Mouse (Mus musculus): ENCODE measurements around the gene Rfx5. TPM values are rescaled to one million over a fixed set of nuclear protein-coding genes. Genes with fewer than 3 reads are reported as not detected.
"Not testable (repeated sequence)": the region's sequence is repeated elsewhere in the genome, so short reads cannot be mapped to it uniquely, and the experiment has no call there.

Gene Rfx5
- polyA plus RNA-seq (2012), result not detected in 2 replicates

DNA sequence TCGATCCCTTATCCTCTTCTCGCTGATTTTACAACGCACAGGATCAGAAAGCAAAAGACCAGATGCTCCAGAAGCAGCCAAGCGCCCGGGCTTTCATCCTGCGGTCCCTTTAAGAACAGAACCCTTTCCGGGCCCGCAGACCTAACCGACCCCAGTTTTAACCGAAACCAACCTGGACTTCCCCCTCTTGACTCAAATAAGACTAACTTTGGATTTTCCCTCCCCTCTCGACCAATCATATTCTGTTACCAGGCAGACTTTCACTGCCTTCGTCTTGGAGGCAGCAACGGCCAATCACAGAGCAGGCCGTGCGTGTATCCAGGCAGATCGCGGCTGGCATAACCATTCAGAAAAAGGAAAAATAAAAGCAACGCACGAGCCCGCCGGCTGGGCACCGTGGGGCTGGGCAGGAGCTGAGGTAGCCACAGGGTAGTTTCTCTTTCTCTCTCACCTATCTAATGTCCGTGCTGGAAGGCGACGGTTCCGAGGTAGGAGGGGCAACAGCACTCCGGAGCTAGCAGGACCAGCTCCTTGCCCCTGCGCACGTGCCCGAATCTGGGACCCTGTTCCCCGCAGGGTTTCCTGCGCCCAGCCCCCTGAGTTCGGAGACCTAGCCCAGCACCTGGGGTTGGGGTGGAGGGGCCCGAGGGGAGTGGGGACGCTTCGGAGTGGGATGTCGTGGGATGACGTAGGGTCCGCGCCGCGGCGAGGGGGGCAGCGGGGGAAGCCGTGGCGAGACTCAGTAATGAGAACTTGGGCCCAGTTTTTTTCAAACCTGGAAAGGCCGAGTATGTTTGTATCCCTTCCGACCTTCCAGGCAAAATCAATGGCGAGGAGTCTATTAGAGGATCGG is at the start of gene Rfx5:
Gene Rfx5, plus strand, starts transcription at position 312 of the 853 bp plus-strand sequence.
- TF ChIP-seq GATA1 (IDR thresholded peaks at IDR 0.05; ENCODE audit: low read length) (no peak), TAL1 (IDR thresholded peaks at IDR 0.05; ENCODE audit: low read length) (no peak)
- H3K9me3 ChIP-seq (ENCODE audit: control insufficient read depth, low read length), result no peaks in the 10 kb centered on the region
- H3K4me1 ChIP-seq (ENCODE audit: control insufficient read depth), result peaks cover 35% of the 10 kb centered on the region
- H3K27me3 ChIP-seq (ENCODE audit: control insufficient read depth), result no peaks in the 10 kb centered on the region
- H3K4me3 ChIP-seq (replicated peaks), result peak within 1 kb of the TSS; percentile 83
- peaks cover 21% of the 10 kb centered on the region for H3K36me3 ChIP-seq (ENCODE audit: control insufficient read depth)

GRCm38 (mm10) chr3:94904759-94905158 is 49.1 kb upstream of the Rfx5 start:
- not testable (repeated sequence) for H3K27me3 ChIP-seq (ENCODE audit: control insufficient read depth)

DNA sequence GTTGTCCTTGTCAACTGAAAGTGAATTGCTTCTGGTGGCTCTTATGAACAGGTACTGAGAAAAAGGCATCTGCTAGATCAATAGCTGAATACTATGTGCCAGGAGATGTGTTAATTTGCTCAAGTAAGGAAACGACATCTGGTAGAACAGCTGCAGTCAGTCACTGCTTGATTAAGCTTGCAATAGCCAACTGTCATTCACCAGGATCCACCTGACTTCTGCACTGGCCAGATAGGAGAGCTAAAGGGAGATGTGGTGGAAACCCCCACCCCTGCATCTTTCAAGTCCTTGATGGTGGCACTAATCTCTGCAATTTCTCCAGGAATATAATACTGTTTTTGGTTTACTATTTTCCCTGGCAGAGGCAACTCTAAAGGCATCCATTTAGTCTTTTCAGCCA is 47.4 kb upstream of the Rfx5 start:
- Histone ChIP-seq H3K9me3 (ENCODE audit: control insufficient read depth, low read length) (no peaks in the 10 kb centered on the region), H3K27me3 (ENCODE audit: control insufficient read depth) (no peaks in the 10 kb centered on the region), H3K36me3 (ENCODE audit: control insufficient read depth) (no peaks in the 10 kb centered on the region), H3K4me3 (replicated peaks) (no peak overlapping the region), H3K4me1 (ENCODE audit: control insufficient read depth) (peaks cover 23% of the 10 kb centered on the region)
- no peak for TF ChIP-seq TAL1 (IDR thresholded peaks at IDR 0.05; ENCODE audit: low read length)

More at GRCm38 (mm10) chr3:94904759-94905158, 49.1 kb upstream of the Rfx5 start:
- H3K36me3 ChIP-seq (ENCODE audit: control insufficient read depth); H3K9me3 ChIP-seq (ENCODE audit: control insufficient read depth, low read length); H3K4me3 ChIP-seq (replicated peaks): not testable (repeated sequence)
- peaks cover 23% of the 10 kb centered on the region for H3K4me1 ChIP-seq (ENCODE audit: control insufficient read depth)

DNA sequence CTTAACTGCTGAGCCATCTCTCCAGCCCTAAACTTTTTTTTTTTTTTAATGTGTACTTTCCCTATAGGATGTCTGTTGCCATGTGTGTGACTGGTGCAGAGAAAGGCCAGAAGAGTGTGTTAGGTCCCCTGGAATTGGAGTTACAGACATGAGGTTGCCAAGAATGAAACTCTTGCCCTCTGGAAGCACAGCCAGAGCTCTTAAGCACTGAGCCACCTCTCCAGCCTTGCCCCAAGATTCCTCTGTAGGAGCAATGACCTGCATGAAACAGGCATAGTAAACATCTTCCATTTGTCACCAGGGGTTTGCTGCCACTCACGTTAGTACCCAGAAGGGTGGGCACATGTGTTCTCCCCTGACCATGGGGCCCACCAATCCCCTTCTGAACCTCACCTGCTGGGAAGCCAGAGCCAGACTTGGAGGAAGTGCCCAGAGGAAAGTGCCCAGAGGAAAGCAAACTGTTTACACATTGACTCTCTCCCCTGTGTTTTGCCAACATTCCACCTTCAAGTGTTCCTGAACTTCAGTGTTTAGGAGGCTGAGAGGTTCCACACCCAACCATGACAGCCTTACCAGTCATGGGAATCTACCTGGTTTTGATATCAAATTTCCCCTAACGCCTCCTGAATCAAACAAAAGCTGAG is 42.7 kb upstream of the Rfx5 start:
- no peak for TF ChIP-seq TAL1 (IDR thresholded peaks at IDR 0.05; ENCODE audit: low read length)
- TF ChIP-seq GATA1 (IDR thresholded peaks at IDR 0.05; ENCODE audit: low read length), result no peak
- H3K4me1 ChIP-seq (ENCODE audit: control insufficient read depth), result peaks cover 9% of the 10 kb centered on the region
- H3K9me3 ChIP-seq (ENCODE audit: control insufficient read depth, low read length), result no peaks in the 10 kb centered on the region
- no peaks in the 10 kb centered on the region for H3K36me3 ChIP-seq (ENCODE audit: control insufficient read depth)
- H3K27me3 ChIP-seq (ENCODE audit: control insufficient read depth), result no peaks in the 10 kb centered on the region
- no peak overlapping the region for H3K4me3 ChIP-seq (replicated peaks)

DNA sequence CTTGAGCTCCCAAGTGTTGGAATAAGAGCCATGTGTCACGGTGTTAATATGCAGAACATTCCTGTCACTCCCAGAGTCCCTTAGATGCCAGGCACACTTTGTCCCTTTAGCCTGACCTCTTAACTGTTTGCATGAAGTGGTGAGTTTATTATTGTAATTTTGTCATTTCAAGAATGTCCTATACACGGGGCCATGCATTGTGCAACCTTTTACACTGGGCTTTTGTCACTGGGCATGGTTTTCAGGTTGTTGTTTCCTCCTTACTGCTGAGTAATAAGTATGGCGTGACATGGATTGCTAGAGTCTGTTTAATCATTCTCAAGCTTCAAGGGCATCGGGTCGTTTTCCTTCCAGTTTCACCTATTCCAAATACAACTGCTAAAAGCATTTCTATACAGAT is 40.1 kb upstream of the Rfx5 start:
- H3K4me3 ChIP-seq (replicated peaks), result no peak overlapping the region
- H3K4me1 ChIP-seq (ENCODE audit: control insufficient read depth), result peaks cover 20% of the 10 kb centered on the region
- no peaks in the 10 kb centered on the region for H3K27me3 ChIP-seq (ENCODE audit: control insufficient read depth)
- TF ChIP-seq GATA1 (IDR thresholded peaks at IDR 0.05; ENCODE audit: low read length) (no peak), TAL1 (IDR thresholded peaks at IDR 0.05; ENCODE audit: low read length) (no peak)
- no peaks in the 10 kb centered on the region for H3K36me3 ChIP-seq (ENCODE audit: control insufficient read depth)
- no peaks in the 10 kb centered on the region for H3K9me3 ChIP-seq (ENCODE audit: control insufficient read depth, low read length)

GRCm38 (mm10) chr3:94915903-94916741 is 37.8 kb upstream of the Rfx5 start:
- TF ChIP-seq TAL1 (IDR thresholded peaks at IDR 0.05; ENCODE audit: low read length) (no peak), GATA1 (IDR thresholded peaks at IDR 0.05; ENCODE audit: low read length) (no peak)
- no peaks in the 10 kb centered on the region for H3K27me3 ChIP-seq (ENCODE audit: control insufficient read depth)
- H3K4me3 ChIP-seq (replicated peaks), result no peak overlapping the region

GRCm38 (mm10) chr3:94917816-94918361 is 36.0 kb upstream of the Rfx5 start:
- no peaks in the 10 kb centered on the region for H3K27me3 ChIP-seq (ENCODE audit: control insufficient read depth)
- no peaks in the 10 kb centered on the region for H3K9me3 ChIP-seq (ENCODE audit: control insufficient read depth, low read length)
- H3K4me3 ChIP-seq (replicated peaks), result no peak overlapping the region
- H3K36me3 ChIP-seq (ENCODE audit: control insufficient read depth), result no peaks in the 10 kb centered on the region
- TF ChIP-seq TAL1 (IDR thresholded peaks at IDR 0.05; ENCODE audit: low read length), result no peak
- no peak for TF ChIP-seq GATA1 (IDR thresholded peaks at IDR 0.05; ENCODE audit: low read length)
- H3K4me1 ChIP-seq (ENCODE audit: control insufficient read depth), result peaks cover 45% of the 10 kb centered on the region

More at GRCm38 (mm10) chr3:94915903-94916741, 37.8 kb upstream of the Rfx5 start:
- Histone ChIP-seq H3K9me3 (ENCODE audit: control insufficient read depth, low read length) (no peaks in the 10 kb centered on the region), H3K36me3 (ENCODE audit: control insufficient read depth) (no peaks in the 10 kb centered on the region), H3K4me1 (ENCODE audit: control insufficient read depth) (peaks cover 37% of the 10 kb centered on the region)

- Histone ChIP-seq H3K27me3 (ENCODE audit: control insufficient read depth) (no peaks in the 10 kb centered on the region), H3K36me3 (ENCODE audit: control insufficient read depth) (no peaks in the 10 kb centered on the region), H3K4me1 (ENCODE audit: control insufficient read depth) (peaks cover 48% of the 10 kb centered on the region), H3K9me3 (ENCODE audit: control insufficient read depth, low read length) (no peaks in the 10 kb centered on the region), H3K4me3 (replicated peaks) (no peak overlapping the region)
- no peak for TF ChIP-seq TAL1 (IDR thresholded peaks at IDR 0.05; ENCODE audit: low read length)
- no peak for TF ChIP-seq GATA1 (IDR thresholded peaks at IDR 0.05; ENCODE audit: low read length)
These were observed 35.0 kb upstream of the Rfx5 start for GRCm38 (mm10) chr3:94918845-94919244.

All from erythroblast, embryonic 14.5 days (primary cell).